Mouse (Mus musculus) CH12.LX (cell line): ENCODE results near the gene Rplp2.

Experiments used
- CTCF ChIP-seq, 2 experiments: IDR thresholded peaks in 1 of 2; conservative IDR thresholded peaks in 1 of 2; 2 replicates each; pipeline ENCODE4 v1.5.1; 2011 to 2012; ENCODE audit warnings: low read depth in 2 of 2, low read length in 2 of 2, improper control_type of control experiment in 1 of 2, inconsistent platforms in 1 of 2, mild to moderate bottlenecking in 1 of 2, moderate library complexity in 1 of 2
- ETS1 ChIP-seq: conservative IDR thresholded peaks from 2 replicates; pipeline ENCODE4 v1.6.1; 2012; ENCODE audit warnings: low read depth, mild to moderate bottlenecking, inconsistent platforms, low read length, improper control_type of control experiment, moderate library complexity
- GABPA ChIP-seq: IDR thresholded peaks from 2 replicates; pipeline ENCODE4 v1.6.1; 2012; ENCODE audit warnings: low read depth, low read length, improper control_type of control experiment, inconsistent platforms; ENCODE audit not compliant: insufficient replicate concordance
- MAX ChIP-seq: IDR thresholded peaks from 2 replicates; pipeline ENCODE4 v1.6.1; 2011; ENCODE audit warnings: low read length, improper control_type of control experiment
- POLR2A ChIP-seq: IDR thresholded peaks from 2 replicates; pipeline ENCODE4 v1.6.1; 2011; ENCODE audit warnings: low read depth, mild to moderate bottlenecking, improper control_type of control experiment, low read length
- POLR2AphosphoS2 ChIP-seq: IDR thresholded peaks from 2 replicates; pipeline ENCODE4 v1.6.1; 2011; ENCODE audit warnings: low read depth, low read length, improper control_type of control experiment
- USF2 ChIP-seq: conservative IDR thresholded peaks from 2 replicates; pipeline ENCODE4 v1.6.1; 2011; ENCODE audit warnings: low read depth, low read length, improper control_type of control experiment

GRCm38 (mm10) chr7:141443828-141444237, 3.3 kb upstream of the Rplp2 start, which contains the start of gene Pidd1:
- TF ChIP-seq GABPA (no peak), MAX (peak; percentile 44; the same call in 1 of the 2 replicates), CTCF (conservative IDR thresholded peaks at IDR 0.05 in 1 of 2, IDR thresholded peaks at IDR 0.05 in 1 of 2; ENCODE audit: low read depth in 2 of 2, low read length in 2 of 2) (no peak), POLR2A (peak; percentile 84), ETS1 (no peak), USF2 (no peak), POLR2AphosphoS2 (peak; percentile 62; the same call in 1 of the 2 replicates)
